Mouse (Mus musculus) neural tube, embryonic 15.5 days (tissue): ENCODE data around the gene Helq. TPM values are rescaled to one million over a fixed set of nuclear protein-coding genes. Genes with fewer than 3 reads are reported as not detected.

ENCODE experiments used
- ATAC-seq: fragments of 200-750 bp; cut with Nextera tagmentation; 2 replicates; pipeline ENCODE4 v1.8.0; 2017; ENCODE audit warnings: mild to moderate bottlenecking, moderate TSS enrichment, moderate library complexity; ENCODE audit not compliant: low FRiP score
- H3K27ac ChIP-seq: fragments of 300-500 bp; sonication (generic); replicated peaks from 2 replicates; pipeline ENCODE4 v1.5.1; 2015; ENCODE audit warnings: mild to moderate bottlenecking, inconsistent platforms
- H3K27me3 ChIP-seq: fragments of 300-500 bp; sonication (generic); replicated peaks from 2 replicates; pipeline ENCODE4 v1.6.1; 2015; ENCODE audit warnings: inconsistent platforms
- H3K36me3 ChIP-seq: fragments of 300-500 bp; sonication (generic); 2 replicates; pipeline ENCODE4 v1.6.1; 2015; ENCODE audit warnings: inconsistent platforms
- H3K4me1 ChIP-seq: fragments of 300-500 bp; sonication (generic); 2 replicates; pipeline ENCODE4 v1.6.1; 2015; ENCODE audit warnings: inconsistent platforms
- H3K4me2 ChIP-seq: fragments of 300-500 bp; sonication (generic); 2 replicates; pipeline ENCODE4 v1.6.1; 2015; ENCODE audit warnings: inconsistent platforms, mild to moderate bottlenecking, moderate library complexity
- H3K4me3 ChIP-seq: fragments of 300-500 bp; sonication (generic); replicated peaks from 2 replicates; pipeline ENCODE4 v1.5.1; 2015; ENCODE audit warnings: mild to moderate bottlenecking, inconsistent platforms
- H3K9ac ChIP-seq: fragments of 300-500 bp; sonication (generic); replicated peaks from 2 replicates; pipeline ENCODE4 v1.6.1; 2015; ENCODE audit warnings: mild to moderate bottlenecking, inconsistent platforms
- H3K9me3 ChIP-seq: fragments of 300-500 bp; sonication (generic); replicated peaks from 2 replicates; pipeline ENCODE4 v1.6.1; 2016; ENCODE audit warnings: inconsistent platforms
- WGBS: fragments of 180-500 bp; shearing (Covaris S2); methylation state at CpG from one replicate; pipeline ENCODE4 v1.1.7; 2015; ENCODE audit warnings: mixed read lengths; 5-methylcytosine and 5-hydroxymethylcytosine counted together
- polyA plus RNA-seq: library from polyadenylated mRNA; unstranded; fragments of >200 nt; fragmentation: Nextera tagmentation; extraction: Ambion mirVana; gene quantifications from 2 replicates; pipeline ENCODE4 v1.2.1, GENCODE M21; 2015

The Helq gene
- 14.1 and 19.5 TPM in 2 replicates for polyA plus RNA-seq

DNA sequence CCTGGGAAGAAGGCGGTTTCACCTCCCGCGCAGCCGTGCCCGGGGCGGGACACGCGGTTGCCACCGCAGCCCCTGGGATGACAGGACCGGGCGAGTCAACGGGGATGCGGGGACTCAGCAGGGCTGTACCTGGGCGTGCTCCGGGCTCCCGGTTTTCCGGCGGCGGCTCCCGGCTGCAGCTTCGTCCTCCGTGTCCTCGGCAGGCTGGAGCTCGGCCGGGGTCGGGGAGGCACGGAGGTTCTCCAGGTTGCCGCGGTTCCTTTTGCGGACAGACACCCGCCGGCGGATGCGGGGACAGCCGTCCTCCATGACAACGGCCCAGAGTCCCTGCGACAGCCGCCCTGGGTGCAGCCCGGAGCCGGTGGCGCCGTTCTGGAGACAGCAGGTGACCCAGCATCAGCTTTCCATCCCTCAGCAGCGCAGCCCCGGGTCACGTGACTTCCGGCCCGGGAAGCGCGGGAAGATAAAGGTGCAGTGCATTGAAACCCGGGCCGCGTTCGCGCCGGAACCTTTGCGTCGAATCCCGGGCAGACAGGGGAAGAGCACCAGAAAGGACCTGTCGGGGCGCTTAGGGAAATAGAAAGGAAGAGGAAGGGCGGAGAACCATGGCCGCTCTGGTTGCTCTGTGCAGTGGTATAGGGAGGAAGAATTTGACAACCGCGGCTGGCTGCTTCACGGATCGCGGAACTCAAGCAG is at the start of gene Helq, which contains the start of gene Mrps18c:
Helq (minus strand) TSS at position 434 of the 696 bp plus-strand sequence.
Mrps18c (plus strand) TSS at position 463 of the 696 bp plus-strand sequence.
- H3K4me1 ChIP-seq: peaks cover 17% of the 10 kb centered on the region
- H3K9me3 ChIP-seq: no peaks in the 10 kb centered on the region
- H3K36me3 ChIP-seq: peaks cover 32% of the 10 kb centered on the region
- H3K4me2 ChIP-seq: peak within 1 kb of the TSS; percentile 90
- no peaks in the 10 kb centered on the region for H3K27me3 ChIP-seq
- peak within 1 kb of the TSS; percentile 78 for H3K27ac ChIP-seq
- peak within 1 kb of the TSS; percentile 87 for H3K4me3 ChIP-seq
- ATAC-seq: peak; percentile 98
- H3K9ac ChIP-seq: peak within 1 kb of the TSS; percentile 70
- under 1% methylated on average over 63 of the region's 67 CpGs for WGBS

DNA sequence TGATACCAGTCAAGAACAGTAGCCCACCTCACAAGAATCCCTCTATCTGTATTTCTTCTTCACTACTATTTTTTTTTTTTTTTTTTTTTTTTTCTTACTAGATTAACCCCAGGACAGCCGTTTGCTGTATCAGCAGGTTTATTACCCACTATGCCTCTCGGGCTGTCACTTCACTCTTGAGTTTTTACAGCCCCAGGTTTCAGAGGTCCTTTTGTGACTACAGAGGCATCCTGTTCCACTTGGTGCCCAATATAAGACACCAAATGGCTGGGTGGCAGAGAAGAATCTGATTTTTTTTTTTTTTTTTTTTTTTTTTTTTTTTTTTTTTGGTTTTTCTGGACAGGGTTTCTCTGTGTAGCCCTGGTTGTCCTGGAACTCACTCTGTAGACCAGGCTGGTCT is 48.7 kb upstream of the Helq start:
- Histone ChIP-seq H3K4me1 (peaks cover 22% of the 10 kb centered on the region), H3K27me3 (peaks cover 55% of the 10 kb centered on the region), H3K4me3 (peak overlapping the region; percentile 56), H3K4me2 (peak overlapping the region; percentile 99), H3K9ac (no peak overlapping the region), H3K36me3 (no peaks in the 10 kb centered on the region), H3K27ac (no peak overlapping the region), H3K9me3 (no peaks in the 10 kb centered on the region)
- 6% methylated on average over 2 of the region's 2 CpGs for WGBS
- no peak for ATAC-seq

DNA sequence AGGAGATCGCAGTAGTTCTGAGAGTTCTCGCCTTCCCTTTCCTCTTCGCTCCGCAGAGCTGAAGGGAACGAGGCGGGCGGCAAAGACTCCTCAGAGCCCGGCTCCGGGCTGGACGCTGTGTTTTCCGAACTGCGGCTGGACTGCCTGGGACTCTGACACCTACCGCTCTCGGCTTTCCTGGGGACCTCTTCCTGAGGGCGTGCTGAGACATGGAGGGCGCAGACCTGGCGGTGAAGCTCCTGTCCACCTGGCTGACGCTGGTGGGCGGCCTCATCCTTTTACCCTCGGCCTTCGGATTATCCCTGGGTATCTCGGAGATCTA is 48.2 kb upstream of the Helq start:
- peak overlapping the region; percentile 99 for H3K4me2 ChIP-seq
- no peaks in the 10 kb centered on the region for H3K36me3 ChIP-seq
- peak overlapping the region; percentile 54 for H3K9ac ChIP-seq
- no peak overlapping the region for H3K27ac ChIP-seq
- peak; percentile 55 for ATAC-seq
- under 1% methylated on average over 22 of the region's 22 CpGs for WGBS
- no peaks in the 10 kb centered on the region for H3K9me3 ChIP-seq
- peaks cover 55% of the 10 kb centered on the region for H3K27me3 ChIP-seq
- H3K4me1 ChIP-seq: peaks cover 22% of the 10 kb centered on the region
- peak overlapping the region; percentile 56 for H3K4me3 ChIP-seq

DNA sequence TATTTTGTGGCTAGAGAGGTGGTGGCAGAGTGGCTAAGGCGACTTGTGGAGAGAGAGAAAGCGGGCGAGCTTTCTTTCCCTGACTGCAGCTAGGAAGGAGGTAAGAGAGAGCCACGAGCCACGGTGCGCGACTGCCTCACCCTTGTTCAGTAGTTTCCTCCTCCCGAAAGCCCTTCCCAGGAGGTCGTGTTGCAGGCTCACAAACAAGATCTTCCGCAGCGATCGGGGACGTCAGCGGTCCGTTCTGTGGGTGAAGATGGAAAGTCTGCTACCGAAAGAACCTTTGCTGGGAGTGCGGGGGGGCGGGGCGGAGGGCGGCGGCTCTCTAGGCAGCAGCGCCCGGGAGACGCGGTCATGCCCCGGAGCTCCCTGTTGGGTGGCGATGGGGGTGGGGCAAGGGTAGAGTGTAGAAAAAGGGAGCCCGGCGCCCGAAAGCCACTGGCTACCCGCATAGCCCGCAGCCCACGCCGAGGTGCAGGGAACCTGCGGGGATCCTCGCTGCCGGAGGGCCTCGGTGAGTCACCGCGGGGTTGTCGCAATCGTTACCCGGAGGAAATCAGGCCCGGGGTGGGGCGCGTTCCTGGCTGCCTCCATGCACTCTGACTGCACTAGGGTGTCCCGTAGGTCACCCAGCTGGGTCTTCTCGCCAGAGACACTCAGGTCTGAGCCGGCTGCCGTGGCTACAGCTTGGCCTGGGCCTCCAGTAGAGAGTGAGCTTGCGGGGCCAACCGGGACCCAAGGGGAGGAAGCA is 47.6 kb upstream of the Helq start:
- H3K27me3 ChIP-seq: peaks cover 55% of the 10 kb centered on the region

DNA sequence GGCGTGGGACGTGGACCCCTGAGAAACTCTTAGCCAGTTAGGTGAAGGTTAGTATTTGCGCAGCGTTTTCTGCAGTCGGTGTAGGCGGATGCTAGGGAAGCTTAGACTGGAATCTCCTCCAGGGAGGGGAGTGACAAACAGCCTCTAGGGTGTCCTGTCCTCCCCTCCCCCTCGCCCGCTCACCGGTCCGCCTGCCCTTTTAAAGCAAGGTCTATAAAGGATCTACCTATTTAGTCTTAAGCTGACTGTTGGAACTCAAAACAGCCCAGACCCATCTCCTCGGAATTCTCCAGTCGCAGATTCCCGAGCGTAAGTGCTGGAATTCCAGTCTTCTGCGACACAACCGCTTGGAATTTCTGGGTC is 47.1 kb upstream of the Helq start, which contains the start of gene Gpat3:
Gpat3 (plus strand) TSS at position 229 of the 363 bp plus-strand sequence.
- Histone ChIP-seq H3K9ac (peak within 1 kb of the TSS; percentile 54), H3K4me2 (peak within 1 kb of the TSS; percentile 99), H3K27me3 (peaks cover 55% of the 10 kb centered on the region), H3K27ac (no peak within 1 kb of the TSS), H3K4me1 (peaks cover 22% of the 10 kb centered on the region), H3K9me3 (no peaks in the 10 kb centered on the region), H3K36me3 (no peaks in the 10 kb centered on the region), H3K4me3 (peak within 1 kb of the TSS; percentile 56)
- ATAC-seq: no peak
- WGBS: under 1% methylated on average over 16 of the region's 16 CpGs

More for the DNA sequence above, 47.6 kb upstream of the Helq start:
- WGBS: under 1% methylated on average over 51 of the region's 52 CpGs
- ATAC-seq: peak; percentile 66
- peak overlapping the region; percentile 56 for H3K4me3 ChIP-seq
- H3K9ac ChIP-seq: peak overlapping the region; percentile 54
- H3K9me3 ChIP-seq: no peaks in the 10 kb centered on the region
- H3K4me2 ChIP-seq: peak overlapping the region; percentile 99
- peaks cover 22% of the 10 kb centered on the region for H3K4me1 ChIP-seq
- H3K27ac ChIP-seq: no peak overlapping the region
- H3K36me3 ChIP-seq: no peaks in the 10 kb centered on the region

DNA sequence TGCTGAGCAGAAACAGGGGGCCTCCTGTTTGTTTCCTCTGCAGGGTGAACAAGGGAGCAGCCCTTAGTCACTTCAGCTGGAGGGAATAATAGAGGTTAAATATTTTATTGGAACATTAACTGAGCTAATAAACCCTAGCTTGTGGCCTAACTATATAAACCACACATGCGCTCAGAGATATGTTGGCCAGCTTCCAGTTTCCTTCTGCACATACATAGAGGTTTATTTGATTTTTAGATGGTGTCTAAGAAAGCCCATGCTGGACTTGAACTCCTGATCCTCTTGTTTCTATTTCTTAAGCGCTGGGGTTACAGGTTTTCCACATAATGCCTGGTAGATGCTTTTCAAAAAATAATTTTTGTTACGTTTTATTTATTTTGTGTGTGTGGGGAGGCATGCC is 46.1 kb upstream of the Helq start:
- WGBS: 57% methylated on average over 3 of the region's 3 CpGs
- no peak overlapping the region for H3K4me2 ChIP-seq

DNA sequence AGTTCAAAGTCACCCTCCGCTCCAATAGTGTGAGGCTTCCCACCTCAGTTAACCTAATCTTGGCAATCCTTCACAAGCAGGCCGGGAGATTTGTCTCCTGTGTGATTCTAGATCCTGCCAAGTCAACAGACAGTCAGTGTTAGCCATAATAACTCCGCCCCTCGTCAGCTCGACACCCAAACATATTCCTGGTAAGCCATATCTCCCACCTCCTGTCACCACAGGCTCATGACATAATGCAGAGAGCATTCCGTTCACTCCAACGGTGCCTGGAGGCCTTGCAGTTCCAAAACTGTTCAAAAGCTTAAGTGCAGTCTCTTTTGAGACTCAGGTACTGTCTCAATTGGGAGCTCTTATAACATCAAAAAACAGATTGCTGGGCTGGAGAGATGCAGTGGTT is 39.5 kb upstream of the Helq start:
- no peaks in the 10 kb centered on the region for H3K4me1 ChIP-seq
- H3K9ac ChIP-seq: no peak overlapping the region
- no peaks in the 10 kb centered on the region for H3K9me3 ChIP-seq
- no peak overlapping the region for H3K27ac ChIP-seq
- no peak for ATAC-seq
- peaks cover 1% of the 10 kb centered on the region; the same call in 1 of the 2 replicates for H3K27me3 ChIP-seq
- H3K4me3 ChIP-seq: no peak overlapping the region
- H3K4me2 ChIP-seq: no peak overlapping the region
- 87% methylated on average over 7 of the region's 7 CpGs for WGBS
- no peaks in the 10 kb centered on the region for H3K36me3 ChIP-seq

More for the DNA sequence above, 46.1 kb upstream of the Helq start:
- H3K4me3 ChIP-seq: no peak overlapping the region
- no peaks in the 10 kb centered on the region for H3K9me3 ChIP-seq
- no peak for ATAC-seq
- peaks cover 22% of the 10 kb centered on the region for H3K4me1 ChIP-seq
- no peak overlapping the region for H3K27ac ChIP-seq
- no peaks in the 10 kb centered on the region for H3K36me3 ChIP-seq
- peaks cover 54% of the 10 kb centered on the region for H3K27me3 ChIP-seq
- H3K9ac ChIP-seq: no peak overlapping the region

DNA sequence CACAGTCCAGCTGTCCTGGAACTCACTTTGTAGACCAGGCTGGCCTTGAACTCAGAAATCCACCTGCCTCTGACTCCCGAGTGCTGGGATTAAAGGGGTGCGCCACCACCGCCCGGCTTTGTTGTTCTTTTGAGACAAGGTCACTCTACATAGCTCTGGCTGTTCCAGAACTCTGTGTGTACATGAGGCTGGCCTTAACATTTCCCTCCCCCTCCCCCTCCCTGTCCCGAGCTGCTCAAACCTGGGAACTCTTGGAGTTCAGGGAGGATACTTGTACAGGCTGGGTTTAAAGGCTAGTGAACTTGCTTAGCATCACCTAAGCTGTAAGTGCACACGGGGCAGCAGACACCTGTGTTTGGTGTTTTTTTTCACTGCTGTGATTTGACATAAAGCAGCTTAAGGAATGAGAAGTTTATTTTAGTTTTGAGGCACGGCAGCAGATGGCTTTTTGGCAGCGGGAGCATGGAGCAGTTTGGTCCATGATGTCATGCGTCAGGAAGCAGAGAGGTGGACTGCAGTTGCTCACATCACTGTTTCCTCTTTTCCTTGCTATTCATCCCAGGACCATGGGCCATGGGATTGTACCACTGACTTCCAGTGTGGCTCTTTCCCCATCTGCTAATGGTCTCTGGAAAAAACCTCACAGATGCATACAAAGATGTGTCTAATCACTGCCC is 37.6 kb upstream of the Helq start:
- no peaks in the 10 kb centered on the region for H3K9me3 ChIP-seq
- no peak overlapping the region for H3K4me3 ChIP-seq
- H3K9ac ChIP-seq: no peak overlapping the region
- no peak overlapping the region for H3K27ac ChIP-seq
- no peaks in the 10 kb centered on the region for H3K36me3 ChIP-seq
- H3K4me1 ChIP-seq: no peaks in the 10 kb centered on the region
- H3K27me3 ChIP-seq: no peaks in the 10 kb centered on the region
- H3K4me2 ChIP-seq: no peak overlapping the region
- WGBS: 78% methylated on average over 9 of the region's 9 CpGs
- no peak for ATAC-seq

DNA sequence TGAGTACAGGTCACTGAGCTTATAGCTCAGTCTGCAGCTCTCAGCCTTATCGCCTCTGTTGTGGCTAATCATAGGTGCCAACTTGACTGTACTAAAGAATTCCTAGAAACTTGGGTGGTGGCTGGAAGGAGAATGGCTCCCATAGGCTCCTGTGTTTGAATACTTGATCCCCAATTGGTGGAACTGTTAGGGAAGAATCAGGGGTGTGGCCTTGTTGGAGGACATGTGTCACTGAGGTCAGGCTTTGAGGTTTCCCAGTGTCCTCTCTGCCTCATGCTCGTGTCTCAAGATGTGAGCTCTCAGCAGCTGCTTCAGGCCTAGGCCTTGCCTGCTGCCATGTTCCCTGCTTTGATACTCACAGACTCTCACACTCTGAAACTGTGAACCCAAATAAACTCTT is 35.4 kb upstream of the Helq start:
- Histone ChIP-seq H3K27ac (no peak overlapping the region), H3K4me3 (no peak overlapping the region), H3K36me3 (no peaks in the 10 kb centered on the region), H3K4me2 (no peak overlapping the region), H3K9me3 (no peaks in the 10 kb centered on the region), H3K27me3 (no peaks in the 10 kb centered on the region), H3K4me1 (no peaks in the 10 kb centered on the region), H3K9ac (no peak overlapping the region)
- no peak for ATAC-seq
- WGBS: 92% methylated on average over 2 of the region's 2 CpGs

DNA sequence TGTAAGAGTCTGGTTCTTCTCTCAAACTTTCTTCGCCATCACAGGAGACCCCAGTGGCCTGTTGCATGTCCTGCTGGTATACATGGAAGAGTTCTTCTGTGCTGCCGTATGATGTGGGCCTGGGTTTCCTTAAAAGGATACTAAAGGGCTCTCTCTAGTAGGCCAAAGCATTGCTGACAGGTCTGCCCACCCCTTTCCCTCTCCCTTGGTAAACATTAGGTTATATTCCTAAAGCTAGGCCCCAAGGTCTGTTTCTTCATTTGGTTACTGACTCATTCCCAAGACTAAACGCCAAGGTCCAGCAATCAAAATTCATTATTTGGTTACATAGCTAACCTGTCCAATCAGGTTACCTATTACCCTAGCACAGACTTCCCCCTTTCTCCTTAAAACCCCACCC is 34.3 kb upstream of the Helq start:
- Histone ChIP-seq H3K9ac (no peak overlapping the region), H3K9me3 (no peaks in the 10 kb centered on the region), H3K36me3 (no peaks in the 10 kb centered on the region), H3K27me3 (no peaks in the 10 kb centered on the region), H3K27ac (no peak overlapping the region), H3K4me1 (no peaks in the 10 kb centered on the region), H3K4me3 (no peak overlapping the region), H3K4me2 (no peak overlapping the region)
- 84% methylated on average over 3 of the region's 3 CpGs for WGBS
- no peak for ATAC-seq

DNA sequence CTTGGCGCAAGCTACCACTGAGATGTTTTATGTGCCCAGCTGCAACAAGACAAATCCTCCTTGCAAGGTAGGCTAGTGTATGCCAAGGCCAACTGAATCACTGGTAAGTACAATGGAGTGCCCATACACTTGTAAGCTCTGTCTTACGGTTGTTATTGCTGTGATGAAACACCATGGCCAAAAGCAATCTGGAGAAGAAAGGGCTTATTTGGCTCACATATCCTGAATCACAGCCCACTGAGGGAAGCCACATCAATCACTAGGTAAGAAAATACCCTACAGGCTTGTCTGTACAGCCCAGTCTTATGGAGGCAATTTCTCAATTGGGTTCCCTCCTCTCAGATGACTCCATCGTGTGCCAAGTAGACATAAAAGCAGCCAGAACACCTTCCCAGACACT is 30.3 kb upstream of the Helq start:
- H3K4me1 ChIP-seq: no peaks in the 10 kb centered on the region
- H3K4me3 ChIP-seq: no peak overlapping the region
- WGBS: 58% methylated on average over 3 of the region's 3 CpGs
- H3K9me3 ChIP-seq: no peaks in the 10 kb centered on the region
- no peaks in the 10 kb centered on the region for H3K27me3 ChIP-seq
- H3K36me3 ChIP-seq: no peaks in the 10 kb centered on the region
- no peak overlapping the region for H3K9ac ChIP-seq
- no peak overlapping the region for H3K27ac ChIP-seq
- no peak for ATAC-seq
- H3K4me2 ChIP-seq: no peak overlapping the region
